Mouse (Mus musculus) heart, adult 11 months (tissue): ENCODE results near the gene Arl3.

Source experiments
- DNase-seq: peaks from one replicate; pipeline ENCODE4 v3.0.0; 2022

Gene Arl3

GRCm38 (mm10) chr19:46499836-46500580 is 73.0 kb downstream of the Arl3 start:
- peak; percentile 100 for DNase-seq

- DNase-seq, result no peak
These were observed 73.5 kb downstream of the Arl3 start for GRCm38 (mm10) chr19:46499539-46499835.

GRCm38 (mm10) chr19:46497230-46497629 is 75.8 kb downstream of the Arl3 start:
- no peak for DNase-seq

- peak; percentile 87 for DNase-seq
These were observed 77.9 kb downstream of the Arl3 start for GRCm38 (mm10) chr19:46495136-46495535.

- DNase-seq, result peak; percentile 97
These were observed 82.4 kb downstream of the Arl3 start for GRCm38 (mm10) chr19:46490634-46491033.

GRCm38 (mm10) chr19:46489448-46489847 is 83.5 kb downstream of the Arl3 start:
- DNase-seq, result no peak

- peak; percentile 95 for DNase-seq
These were observed 86.3 kb downstream of the Arl3 start for GRCm38 (mm10) chr19:46486709-46487108.

GRCm38 (mm10) chr19:46485847-46486246 is 87.2 kb downstream of the Arl3 start:
- DNase-seq, result peak; percentile 92

GRCm38 (mm10) chr19:46484518-46484917 is 88.5 kb downstream of the Arl3 start:
- peak; percentile 99 for DNase-seq

GRCm38 (mm10) chr19:46483701-46484328 is 89.2 kb downstream of the Arl3 start:
- peak; percentile 96 for DNase-seq

GRCm38 (mm10) chr19:46482896-46483516 is 90.0 kb downstream of the Arl3 start:
- DNase-seq, result peak; percentile 94

- DNase-seq, result no peak
These were observed 91.2 kb downstream of the Arl3 start for GRCm38 (mm10) chr19:46481756-46482155.

- DNase-seq, result no peak
These were observed 91.6 kb downstream of the Arl3 start for GRCm38 (mm10) chr19:46481352-46481751.
